Mouse (Mus musculus) liver, embryonic 13.5 days (tissue): ENCODE measurements around the gene Ttll5. TPM values are rescaled to one million over a fixed set of nuclear protein-coding genes. Genes with fewer than 3 reads are reported as not detected.

ENCODE experiments used
- ATAC-seq: fragments of 200-750 bp; cut with Nextera tagmentation; 2 replicates; pipeline ENCODE4 v1.8.0; 2017; ENCODE audit warnings: low read depth, mild to moderate bottlenecking, moderate number of reproducible peaks, moderate library complexity
- DNase-seq: peaks from one replicate; pipeline ENCODE4 v3.0.0; 2022
- H3K27ac ChIP-seq: fragments of 300-500 bp; sonication (generic); 2 replicates; pipeline ENCODE4 v1.5.1; 2015; ENCODE audit warnings: moderate library complexity, mild to moderate bottlenecking, inconsistent platforms
- H3K27me3 ChIP-seq: fragments of 300-500 bp; sonication (generic); 2 replicates; pipeline ENCODE4 v1.6.1; 2015; ENCODE audit warnings: mild to moderate bottlenecking, inconsistent platforms
- H3K36me3 ChIP-seq: fragments of 300-500 bp; sonication (generic); 2 replicates; pipeline ENCODE4 v1.6.1; 2015; ENCODE audit warnings: mild to moderate bottlenecking, inconsistent platforms
- H3K4me1 ChIP-seq: fragments of 300-500 bp; sonication (generic); replicated peaks from 2 replicates; pipeline ENCODE4 v1.6.1; 2015; ENCODE audit warnings: inconsistent platforms
- H3K4me2 ChIP-seq: fragments of 300-500 bp; sonication (generic); 2 replicates; pipeline ENCODE4 v1.6.1; 2015; ENCODE audit warnings: inconsistent platforms, mild to moderate bottlenecking, moderate library complexity
- H3K4me3 ChIP-seq: fragments of 300-500 bp; sonication (generic); replicated peaks from 2 replicates; pipeline ENCODE4 v1.5.1; 2015; ENCODE audit warnings: mild to moderate bottlenecking, inconsistent platforms
- H3K9ac ChIP-seq: fragments of 300-500 bp; sonication (generic); 2 replicates; pipeline ENCODE4 v1.6.1; 2015; ENCODE audit warnings: mild to moderate bottlenecking, inconsistent platforms
- H3K9me3 ChIP-seq: fragments of 300-500 bp; sonication (generic); replicated peaks from 2 replicates; pipeline ENCODE4 v1.6.1; 2016; ENCODE audit warnings: inconsistent platforms
- WGBS: fragments of 180-500 bp; shearing (Covaris S2); methylation state at CpG from one replicate; pipeline ENCODE4 v1.1.7; 2015; ENCODE audit not compliant: insufficient replicate concordance; 5-methylcytosine and 5-hydroxymethylcytosine counted together
- polyA plus RNA-seq: library from polyadenylated mRNA; unstranded; fragments of >200 nt; fragmentation: Nextera tagmentation; extraction: Ambion mirVana; gene quantifications from 2 replicates; pipeline ENCODE4 v1.2.1, GENCODE M21; 2015

The Ttll5 gene
- polyA plus RNA-seq, 1 experiment from 2014 or later = 5.0 TPM

- Histone ChIP-seq H3K27ac (no peak overlapping the region), H3K4me2 (no peak overlapping the region), H3K36me3 (no peaks in the 10 kb centered on the region), H3K9ac (no peak overlapping the region), H3K4me3 (no peak overlapping the region), H3K4me1 (peaks cover 22% of the 10 kb centered on the region), H3K27me3 (no peaks in the 10 kb centered on the region), H3K9me3 (no peaks in the 10 kb centered on the region)
- DNase-seq (no peak), ATAC-seq (no peak)
- WGBS = 29% methylated on average over 5 of the region's 5 CpGs
Observed at GRCm38 (mm10) chr12:85969571-85969970, 145.1 kb downstream of the Ttll5 start.

GRCm38 (mm10) chr12:85970191-85970590 lies 145.7 kb downstream of the Ttll5 start:
- Histone ChIP-seq H3K4me2 (no peak overlapping the region), H3K4me3 (no peak overlapping the region), H3K36me3 (no peaks in the 10 kb centered on the region), H3K27me3 (no peaks in the 10 kb centered on the region), H3K9ac (no peak overlapping the region), H3K4me1 (peaks cover 22% of the 10 kb centered on the region), H3K27ac (no peak overlapping the region), H3K9me3 (no peaks in the 10 kb centered on the region)
- DNase-seq = no peak
- ATAC-seq = no peak
- 70% methylated on average over 5 of the region's 5 CpGs for WGBS

- ATAC-seq = no peak
- no peak overlapping the region for H3K4me2 ChIP-seq
- H3K4me3 ChIP-seq = no peak overlapping the region
- H3K4me1 ChIP-seq = peaks cover 22% of the 10 kb centered on the region
- no peak overlapping the region for H3K9ac ChIP-seq
- H3K27ac ChIP-seq = no peak overlapping the region
- no peak for DNase-seq
- no peaks in the 10 kb centered on the region for H3K27me3 ChIP-seq
- H3K9me3 ChIP-seq = no peaks in the 10 kb centered on the region
- H3K36me3 ChIP-seq = no peaks in the 10 kb centered on the region
- 90% methylated on average over 2 of the region's 2 CpGs for WGBS
Observed at GRCm38 (mm10) chr12:85970803-85971202, 146.3 kb downstream of the Ttll5 start.

GRCm38 (mm10) chr12:85971655-85972054 lies 147.2 kb downstream of the Ttll5 start:
- no peaks in the 10 kb centered on the region for H3K27me3 ChIP-seq
- ATAC-seq = peak; percentile 29; the same call in 1 of the 2 replicates
- H3K9me3 ChIP-seq = no peaks in the 10 kb centered on the region
- no peak overlapping the region for H3K4me3 ChIP-seq
- no peak overlapping the region for H3K27ac ChIP-seq
- H3K4me1 ChIP-seq = peaks cover 22% of the 10 kb centered on the region
- no peak for DNase-seq
- H3K9ac ChIP-seq = no peak overlapping the region
- 49% methylated on average over 4 of the region's 4 CpGs for WGBS
- H3K4me2 ChIP-seq = no peak overlapping the region
- no peaks in the 10 kb centered on the region for H3K36me3 ChIP-seq

GRCm38 (mm10) chr12:85973526-85973925 lies 149.1 kb downstream of the Ttll5 start:
- peak; percentile 47; the same call in 1 of the 2 replicates for ATAC-seq
- Histone ChIP-seq H3K27ac (no peak overlapping the region), H3K27me3 (no peaks in the 10 kb centered on the region), H3K36me3 (no peaks in the 10 kb centered on the region), H3K4me1 (peaks cover 22% of the 10 kb centered on the region), H3K9ac (no peak overlapping the region), H3K4me2 (no peak overlapping the region), H3K9me3 (no peaks in the 10 kb centered on the region), H3K4me3 (no peak overlapping the region)
- WGBS = 42% methylated on average over 4 of the region's 4 CpGs
- no peak for DNase-seq

- Histone ChIP-seq H3K36me3 (no peaks in the 10 kb centered on the region), H3K4me3 (no peak overlapping the region), H3K27ac (no peak overlapping the region), H3K4me2 (no peak overlapping the region), H3K27me3 (no peaks in the 10 kb centered on the region), H3K9ac (no peak overlapping the region), H3K4me1 (peaks cover 22% of the 10 kb centered on the region), H3K9me3 (no peaks in the 10 kb centered on the region)
- 61% methylated on average over 4 of the region's 4 CpGs for WGBS
- ATAC-seq (no peak), DNase-seq (no peak)
Observed at GRCm38 (mm10) chr12:85974030-85974429, 149.6 kb downstream of the Ttll5 start.

- Histone ChIP-seq H3K4me1 (no peaks in the 10 kb centered on the region), H3K9ac (no peak overlapping the region), H3K27me3 (no peaks in the 10 kb centered on the region), H3K4me3 (no peak overlapping the region), H3K36me3 (no peaks in the 10 kb centered on the region), H3K27ac (no peak overlapping the region), H3K9me3 (no peaks in the 10 kb centered on the region), H3K4me2 (no peak overlapping the region)
- no peak for DNase-seq
- ATAC-seq = no peak
- WGBS = 73% methylated on average over 5 of the region's 5 CpGs
Observed at GRCm38 (mm10) chr12:85979996-85980395, 155.5 kb downstream of the Ttll5 start.

- H3K27me3 ChIP-seq = no peaks in the 10 kb centered on the region
- no peak overlapping the region for H3K4me2 ChIP-seq
- 40% methylated on average over 4 of the region's 4 CpGs for WGBS
- H3K9me3 ChIP-seq = no peaks in the 10 kb centered on the region
- no peak for ATAC-seq
- H3K9ac ChIP-seq = no peak overlapping the region
- no peaks in the 10 kb centered on the region for H3K36me3 ChIP-seq
- no peak for DNase-seq
- no peak overlapping the region for H3K27ac ChIP-seq
- no peaks in the 10 kb centered on the region for H3K4me1 ChIP-seq
- no peak overlapping the region for H3K4me3 ChIP-seq
Observed at GRCm38 (mm10) chr12:85985524-85985923, 161.1 kb downstream of the Ttll5 start.

GRCm38 (mm10) chr12:85986024-85986423 lies 161.6 kb downstream of the Ttll5 start:
- Histone ChIP-seq H3K9ac (no peak overlapping the region), H3K9me3 (no peaks in the 10 kb centered on the region), H3K27me3 (no peaks in the 10 kb centered on the region), H3K4me1 (no peaks in the 10 kb centered on the region), H3K4me2 (no peak overlapping the region), H3K4me3 (no peak overlapping the region), H3K36me3 (no peaks in the 10 kb centered on the region), H3K27ac (no peak overlapping the region)
- WGBS = 64% methylated on average over 7 of the region's 7 CpGs
- DNase-seq (no peak), ATAC-seq (no peak)

GRCm38 (mm10) chr12:85986540-85987443 lies 162.3 kb downstream of the Ttll5 start:
- no peak overlapping the region for H3K4me3 ChIP-seq
- no peaks in the 10 kb centered on the region for H3K27me3 ChIP-seq
- ATAC-seq = no peak
- no peaks in the 10 kb centered on the region for H3K4me1 ChIP-seq
- no peak overlapping the region for H3K4me2 ChIP-seq
- no peak overlapping the region for H3K9ac ChIP-seq
- H3K36me3 ChIP-seq = no peaks in the 10 kb centered on the region
- no peaks in the 10 kb centered on the region for H3K9me3 ChIP-seq
- no peak for DNase-seq
- no peak overlapping the region for H3K27ac ChIP-seq
- 69% methylated on average over 13 of the region's 13 CpGs for WGBS

- ATAC-seq (no peak), DNase-seq (no peak)
- no peaks in the 10 kb centered on the region for H3K36me3 ChIP-seq
- H3K4me1 ChIP-seq = no peaks in the 10 kb centered on the region
- WGBS = 64% methylated on average over 5 of the region's 5 CpGs
- H3K4me3 ChIP-seq = no peak overlapping the region
- no peaks in the 10 kb centered on the region for H3K9me3 ChIP-seq
- H3K4me2 ChIP-seq = no peak overlapping the region
- H3K27me3 ChIP-seq = no peaks in the 10 kb centered on the region
- no peak overlapping the region for H3K9ac ChIP-seq
- no peak overlapping the region for H3K27ac ChIP-seq
Observed at GRCm38 (mm10) chr12:85987444-85987889, 163.0 kb downstream of the Ttll5 start.

- Histone ChIP-seq H3K4me2 (no peak overlapping the region), H3K9ac (no peak overlapping the region), H3K36me3 (no peaks in the 10 kb centered on the region), H3K9me3 (no peaks in the 10 kb centered on the region), H3K27ac (no peak overlapping the region), H3K4me3 (no peak overlapping the region), H3K4me1 (no peaks in the 10 kb centered on the region), H3K27me3 (no peaks in the 10 kb centered on the region)
- 85% methylated on average over 4 of the region's 4 CpGs for WGBS
- no peak for DNase-seq
- ATAC-seq = no peak
Observed at GRCm38 (mm10) chr12:85988121-85988520, 163.7 kb downstream of the Ttll5 start.
